Mouse (Mus musculus) cortical plate, adult 2 months (tissue): Measurements from ENCODE around the gene Rhod. TPM values are rescaled to one million over a fixed set of nuclear protein-coding genes. Genes with fewer than 3 reads are reported as not detected.
"Not testable (repeated sequence)": the region's sequence is repeated elsewhere in the genome, so short reads cannot be mapped to it uniquely, and the experiment has no call there.

Experiments
- H3K27ac ChIP-seq: fragments of 200-500 bp; 2 replicates; pipeline ENCODE4 v1.5.1; 2012; ENCODE audit warnings: low read length, control low read depth, inconsistent platforms; ENCODE audit not compliant: insufficient read depth
- H3K4me1 ChIP-seq: fragments of 200-500 bp; 2 replicates; pipeline ENCODE4 v1.6.1; 2011; ENCODE audit warnings: low read length; ENCODE audit not compliant: control insufficient read depth, insufficient read depth
- H3K4me3 ChIP-seq: fragments of 200-500 bp; 2 replicates; pipeline ENCODE4 v1.5.1; 2011; ENCODE audit warnings: mild to moderate bottlenecking, low read length, control low read depth; ENCODE audit not compliant: insufficient read depth
- CTCF ChIP-seq: fragments of 200-500 bp; IDR thresholded peaks from 2 replicates; pipeline ENCODE4 v1.5.1; 2011; ENCODE audit warnings: mild to moderate bottlenecking, control low read depth, low read length; ENCODE audit not compliant: insufficient read depth; ENCODE audit errors: extremely low read depth
- POLR2A ChIP-seq: fragments of 200-500 bp; IDR thresholded peaks from 2 replicates; pipeline ENCODE4 v1.6.1; 2011; ENCODE audit warnings: mild to moderate bottlenecking, low read length, control low read depth; ENCODE audit not compliant: insufficient read depth; ENCODE audit errors: extremely low read depth
- polyA plus RNA-seq: library from polyadenylated mRNA; depleted of rRNA; stranded (reverse); fragments of >200 nt; gene quantifications from 2 replicates; pipeline ENCODE4 v1.2.3, GENCODE M21; 2012; rRNA removed

Rhod gene
- polyA plus RNA-seq, 1 experiment: 1.3 TPM

- peaks cover 3% of the 10 kb centered on the region for H3K4me1 ChIP-seq
- TF ChIP-seq CTCF (no peak), POLR2A (peak; percentile 81)
- peak overlapping the region; percentile 97 for H3K27ac ChIP-seq
- H3K4me3 ChIP-seq: peak overlapping the region; percentile 99
Measured at GRCm38 (mm10) chr19:4396998-4397797, 42.0 kb downstream of the Rhod start.

- TF ChIP-seq CTCF (no peak), POLR2A (no peak)
- H3K4me1 ChIP-seq: peaks cover 3% of the 10 kb centered on the region
- peak overlapping the region; percentile 99 for H3K4me3 ChIP-seq
- H3K27ac ChIP-seq: peak overlapping the region; percentile 94
Measured at GRCm38 (mm10) chr19:4396081-4396997, 42.9 kb downstream of the Rhod start.

GRCm38 (mm10) chr19:4387276-4387675, 52.0 kb downstream of the Rhod start:
- Histone ChIP-seq H3K4me3 (no peak overlapping the region), H3K4me1 (no peaks in the 10 kb centered on the region), H3K27ac (no peak overlapping the region)
- TF ChIP-seq CTCF: no peak
- no peak for TF ChIP-seq POLR2A

- TF ChIP-seq POLR2A (no peak), CTCF (no peak)
- no peak overlapping the region for H3K27ac ChIP-seq
- no peaks in the 10 kb centered on the region for H3K4me1 ChIP-seq
- H3K4me3 ChIP-seq: no peak overlapping the region
Measured at GRCm38 (mm10) chr19:4385026-4385425, 54.2 kb downstream of the Rhod start.

- no peak for TF ChIP-seq CTCF
- TF ChIP-seq POLR2A: no peak
- no peak overlapping the region for H3K4me3 ChIP-seq
- no peak overlapping the region for H3K27ac ChIP-seq
- no peaks in the 10 kb centered on the region for H3K4me1 ChIP-seq
Measured at GRCm38 (mm10) chr19:4384322-4384721, 54.9 kb downstream of the Rhod start.

GRCm38 (mm10) chr19:4383306-4383705, 55.9 kb downstream of the Rhod start:
- Histone ChIP-seq H3K4me1 (no peaks in the 10 kb centered on the region), H3K27ac (no peak overlapping the region), H3K4me3 (no peak overlapping the region)
- TF ChIP-seq POLR2A (no peak), CTCF (no peak)

GRCm38 (mm10) chr19:4382303-4382702, 56.9 kb downstream of the Rhod start:
- H3K4me1 ChIP-seq, H3K4me3 ChIP-seq, H3K27ac ChIP-seq: not testable (repeated sequence)

Other genes starting within 250 kb of the Rhod start
- 2.2 and 2.4 TPM in 2 replicates for gene Tbc1d10c, start 248.1 kb downstream of the Rhod start, polyA plus RNA-seq
- 385 and 421 TPM in 2 replicates for gene Ppp1ca, start 247.4 kb downstream of the Rhod start, polyA plus RNA-seq
- gene Rad9a, start 237.8 kb downstream of the Rhod start, polyA plus RNA-seq: 17.3 and 18.4 TPM in 2 replicates
- 2.4 and 2.8 TPM in 2 replicates for gene Clcf1, start 225.2 kb downstream of the Rhod start, polyA plus RNA-seq
- gene AC109138.7, start 225.1 kb downstream of the Rhod start, polyA plus RNA-seq: not detected in 2 replicates
- gene Pold4, start 207.5 kb downstream of the Rhod start, polyA plus RNA-seq: 38.9 and 39.7 TPM in 2 replicates
- 148 and 177 TPM in 2 replicates for gene Ssh3, start 170.3 kb downstream of the Rhod start, polyA plus RNA-seq
- gene Ankrd13d, start 156.3 kb downstream of the Rhod start, polyA plus RNA-seq: 76.1 and 85.9 TPM in 2 replicates
- 220 and 239 TPM in 2 replicates for gene Grk2, start 133.2 kb downstream of the Rhod start, polyA plus RNA-seq
- gene Kdm2a, start 41.1 kb downstream of the Rhod start, polyA plus RNA-seq: 66.1 and 66.2 TPM in 2 replicates
- 24.6 and 26.4 TPM in 2 replicates for gene Syt12, start 38.0 kb upstream of the Rhod start, polyA plus RNA-seq
- not detected in 2 replicates for gene 2010003K11Rik, start 59.2 kb upstream of the Rhod start, polyA plus RNA-seq
- gene Pcx, start 71.0 kb upstream of the Rhod start, polyA plus RNA-seq: 39.3 and 41.4 TPM in 2 replicates
- 28.1 and 30.2 TPM in 2 replicates for gene Lrfn4, start 176.2 kb upstream of the Rhod start, polyA plus RNA-seq
- 52.9 and 54.0 TPM in 2 replicates for gene Rce1, start 186.2 kb upstream of the Rhod start, polyA plus RNA-seq